Mouse (Mus musculus): Measurements from ENCODE around the gene Fabp3.
A peak's percentile ranks its signal among the peaks of the same experiment; 100 is the strongest.

Gene Fabp3

DNA sequence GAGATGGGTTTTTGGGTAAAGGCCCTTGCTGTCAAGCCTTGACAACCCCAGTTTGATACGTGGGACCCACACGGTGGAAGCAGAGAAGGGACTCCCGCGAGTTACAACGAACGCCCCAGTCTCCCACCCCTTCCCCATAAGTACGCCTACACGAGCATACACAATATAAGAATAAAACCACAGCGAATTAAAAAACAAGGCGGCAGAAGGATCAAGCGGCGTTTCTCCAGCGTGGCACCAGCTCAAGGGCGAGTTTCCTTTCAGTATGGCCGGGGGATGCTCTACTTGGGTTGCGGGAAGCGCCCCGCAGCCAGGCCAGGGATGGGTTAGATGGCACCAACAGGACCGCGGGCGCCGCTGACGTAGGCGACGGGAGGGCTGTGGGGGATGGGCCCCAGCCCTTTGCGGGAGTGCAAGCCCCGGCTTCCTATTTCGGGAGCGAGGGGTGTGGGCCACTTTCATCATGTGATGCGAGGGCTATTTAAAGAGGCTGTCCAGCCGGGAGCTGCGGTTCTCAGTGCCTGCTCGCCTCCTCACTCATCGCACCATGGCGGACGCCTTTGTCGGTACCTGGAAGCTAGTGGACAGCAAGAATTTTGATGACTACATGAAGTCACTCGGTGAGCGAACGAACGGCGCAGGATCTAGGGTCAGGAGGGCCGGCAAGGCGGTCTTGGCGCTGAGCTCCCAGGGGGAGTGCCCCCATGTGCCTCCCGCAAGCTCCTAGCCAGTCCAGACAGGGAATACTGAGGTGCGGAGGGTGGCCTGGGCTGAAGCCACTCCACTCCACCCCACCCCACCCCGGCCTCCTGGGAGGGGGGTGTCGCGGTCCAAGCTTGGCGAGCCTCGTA lies at the start of gene Fabp3, which contains the start of gene Gm10570:
Gene Fabp3 (plus strand): TSS at position 365 of the 851 bp plus-strand sequence.
Gene Gm10570 (minus strand): TSS at position 444 of the 851 bp plus-strand sequence.
- DNase-seq (ENCODE audit: low spot score in 2 of 2), result peak; percentile 71 to 74

DNA sequence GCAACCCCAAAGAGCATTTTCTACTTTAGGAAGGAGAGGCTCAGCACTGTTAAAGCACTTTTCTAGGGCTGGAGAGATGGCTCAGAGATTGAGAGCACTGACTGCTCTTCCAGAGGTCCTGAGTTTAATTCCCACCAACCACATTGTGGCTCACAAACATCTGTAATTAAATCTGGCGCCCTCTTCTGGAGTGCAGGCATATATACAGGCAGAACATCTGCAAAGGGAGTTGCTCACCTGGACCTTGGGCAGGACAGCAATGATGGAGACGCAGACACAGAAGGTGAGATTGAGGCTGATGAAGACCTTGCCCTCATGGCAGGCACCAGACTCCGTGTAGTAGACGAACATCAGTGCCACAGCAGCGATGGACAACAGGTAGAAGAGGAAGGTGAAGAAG lies 48.0 kb upstream of the Fabp3 start:
- no peak for DNase-seq (ENCODE audit: low spot score in 2 of 2)

GRCm38 (mm10) chr4:130264131-130264530 lies 44.3 kb upstream of the Fabp3 start:
- DNase-seq (ENCODE audit: low spot score in 2 of 2), result no peak

DNA sequence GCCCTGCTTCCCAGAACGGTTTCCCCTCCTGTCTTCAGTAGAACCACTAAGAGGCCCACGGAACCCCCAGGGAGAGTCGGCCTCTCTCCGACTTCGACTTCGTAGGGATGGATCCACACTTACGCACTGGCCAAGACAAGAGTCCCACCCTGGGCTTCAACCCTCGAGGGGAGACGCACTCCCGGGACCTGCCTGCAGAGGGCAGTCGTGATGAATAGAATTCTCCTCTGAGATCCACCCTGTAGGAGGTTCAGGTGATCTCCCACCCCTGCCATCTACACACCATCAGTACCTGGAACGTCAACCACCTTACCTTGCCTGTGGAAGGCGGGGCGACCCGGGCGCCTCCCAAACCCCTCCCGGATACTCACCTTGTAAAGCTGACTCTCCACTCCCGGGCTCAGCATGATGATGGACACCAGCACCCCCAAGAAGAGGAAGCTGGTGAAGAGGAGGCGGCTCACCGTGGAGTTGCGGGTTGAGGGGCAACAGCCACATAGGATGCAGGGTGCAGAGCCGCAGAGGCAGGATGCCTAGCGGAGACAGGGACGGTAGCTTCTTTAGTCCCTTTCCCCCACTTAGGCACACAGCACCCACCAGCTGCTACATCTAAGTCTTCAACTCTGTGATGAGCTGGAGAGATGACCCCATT lies 43.6 kb upstream of the Fabp3 start:
- DNase-seq (ENCODE audit: low spot score in 2 of 2), result peak; percentile 26 to 36

- no peak for DNase-seq (ENCODE audit: low spot score in 2 of 2)
Observed at GRCm38 (mm10) chr4:130266601-130267000, 41.8 kb upstream of the Fabp3 start.

- no peak for DNase-seq (ENCODE audit: low spot score in 2 of 2)
Observed at GRCm38 (mm10) chr4:130267069-130267468, 41.3 kb upstream of the Fabp3 start.

- no peak for DNase-seq (ENCODE audit: low spot score in 2 of 2)
Observed at GRCm38 (mm10) chr4:130268736-130269135, 39.7 kb upstream of the Fabp3 start.

- DNase-seq (ENCODE audit: low spot score in 2 of 2), result peak; percentile 48 to 57
Observed at GRCm38 (mm10) chr4:130270089-130270488, 38.3 kb upstream of the Fabp3 start.

- DNase-seq (ENCODE audit: low spot score in 2 of 2), result no peak
Observed at GRCm38 (mm10) chr4:130270611-130271347, 37.6 kb upstream of the Fabp3 start.

GRCm38 (mm10) chr4:130273698-130274345 lies 34.6 kb upstream of the Fabp3 start:
- no peak for DNase-seq (ENCODE audit: low spot score in 2 of 2)

DNA sequence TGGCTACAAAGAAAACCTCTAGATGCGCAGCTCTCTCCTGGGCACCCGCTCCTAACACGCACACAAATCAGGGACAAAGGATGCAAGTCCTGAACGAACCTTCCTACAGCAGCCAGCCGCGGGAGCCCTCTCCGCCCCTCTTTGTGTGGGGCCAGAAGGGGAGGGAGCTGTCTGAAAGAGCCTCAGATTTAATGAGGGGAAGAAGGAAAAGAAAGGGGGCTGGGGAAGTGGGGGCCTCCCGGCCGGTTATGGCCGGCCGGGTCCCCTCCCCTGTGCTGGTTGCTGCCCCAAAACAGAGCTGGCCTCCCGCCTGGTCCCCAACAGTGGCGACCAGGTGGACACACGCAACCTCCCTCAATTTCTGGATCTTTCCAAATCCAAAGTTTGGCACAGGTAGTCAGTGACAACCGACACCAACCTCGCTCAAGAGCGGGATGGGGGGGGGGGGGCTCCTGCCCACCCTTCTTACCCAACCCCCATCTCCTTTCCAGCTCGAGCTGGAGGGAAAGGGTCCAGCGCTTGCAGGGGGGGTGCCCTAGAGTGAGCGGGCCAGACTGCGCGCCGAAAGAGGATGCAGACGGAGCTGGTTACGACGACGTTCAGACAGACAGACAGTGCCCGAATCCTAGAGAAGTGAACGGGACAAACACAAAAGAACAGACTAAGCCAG lies 33.9 kb upstream of the Fabp3 start:
- peak in 1 of 2 experiments; percentile 27 for DNase-seq (ENCODE audit: low spot score in 2 of 2)

DNA sequence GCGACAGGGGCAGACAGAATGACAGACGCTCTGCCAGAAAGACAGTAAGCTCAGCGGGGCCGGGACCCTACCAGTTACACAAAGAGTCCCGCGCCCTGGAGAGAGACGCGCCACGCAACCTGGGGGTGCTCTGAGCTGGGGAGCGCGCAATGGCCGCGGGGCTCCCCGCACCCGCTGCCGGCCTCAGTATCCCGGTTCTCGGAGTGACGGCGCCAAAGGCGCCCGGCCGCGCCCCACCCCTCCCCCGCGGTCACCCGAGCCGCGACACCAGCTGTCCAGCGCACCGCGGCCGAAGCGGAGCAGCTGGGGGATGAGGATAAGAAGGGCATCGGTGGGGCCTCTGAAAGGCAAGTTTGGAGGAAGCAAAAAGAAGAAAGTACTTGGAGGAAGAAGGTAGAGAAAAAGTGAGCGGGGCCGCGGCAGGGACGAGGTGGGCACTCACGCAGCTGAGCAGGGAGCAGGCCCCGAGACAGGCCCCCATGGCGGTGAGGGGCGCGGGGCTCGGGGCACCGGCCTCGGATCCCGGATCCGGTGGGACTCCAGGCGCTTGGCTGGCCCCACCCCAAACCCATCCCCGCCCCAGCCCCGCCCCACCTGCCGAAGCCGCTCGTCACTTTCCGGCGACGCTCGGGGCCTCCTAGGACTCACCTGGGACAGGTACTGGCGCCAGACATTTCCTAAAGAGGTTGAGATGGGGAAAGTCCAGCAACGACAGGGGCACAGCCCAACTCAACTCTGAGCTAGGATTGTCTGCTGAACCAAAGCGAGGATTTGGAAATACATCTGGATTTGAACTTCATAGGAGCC lies 33.2 kb upstream of the Fabp3 start:
- no peak for DNase-seq (ENCODE audit: low spot score in 2 of 2)

DNA sequence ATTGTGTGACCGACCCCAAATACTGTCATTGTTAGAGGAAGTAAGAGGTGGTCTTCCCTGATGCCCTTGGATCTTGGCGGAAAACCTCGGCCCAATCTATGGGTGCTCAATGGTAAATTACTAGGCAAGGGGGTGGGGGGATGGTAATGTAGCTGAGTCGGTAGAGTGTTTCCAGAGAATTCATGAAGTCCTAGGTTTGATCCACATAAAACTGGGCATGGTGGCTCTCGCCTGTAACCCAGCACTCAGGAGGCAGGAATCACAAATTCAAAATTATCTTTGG lies 32.6 kb upstream of the Fabp3 start:
- no peak for DNase-seq (ENCODE audit: low spot score in 2 of 2)

DNA sequence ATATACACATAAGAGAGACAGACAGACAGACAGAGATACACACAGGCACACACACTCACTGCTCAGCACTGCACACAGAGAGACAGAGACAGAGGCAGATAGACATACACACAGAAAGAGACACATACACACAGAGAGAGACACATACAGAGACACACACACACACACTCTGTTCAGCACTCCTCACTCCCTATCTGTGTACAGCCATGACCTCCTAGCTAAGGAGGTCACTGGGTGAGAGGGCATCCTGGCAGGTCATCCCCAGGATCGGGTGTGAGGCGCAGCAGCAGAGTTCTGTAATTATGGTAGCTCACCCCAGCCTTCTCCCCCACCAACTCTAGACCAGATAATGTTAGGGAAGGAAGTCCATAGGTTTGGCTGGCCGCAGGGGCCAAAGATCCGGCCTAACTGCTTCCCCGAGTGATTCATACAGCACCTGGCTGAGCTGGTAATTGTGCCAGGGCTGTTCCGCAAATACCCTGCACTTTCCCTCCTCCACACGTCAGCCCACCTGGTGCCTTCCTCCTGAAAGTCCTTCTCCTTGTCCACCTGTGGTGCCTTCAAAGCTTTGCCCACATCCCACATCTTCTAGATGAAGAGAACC lies 31.7 kb upstream of the Fabp3 start:
- no peak for DNase-seq (ENCODE audit: low spot score in 2 of 2)

- DNase-seq (ENCODE audit: low spot score in 2 of 2), result no peak
Observed at GRCm38 (mm10) chr4:130279105-130279504, 29.3 kb upstream of the Fabp3 start, which contains the start of gene Serinc2. TSS of gene Serinc2 (minus strand) at chr4:130279205.

GRCm38 (mm10) chr4:130282856-130283255 lies 25.5 kb upstream of the Fabp3 start:
- DNase-seq (ENCODE audit: low spot score in 2 of 2), result no peak

DNA sequence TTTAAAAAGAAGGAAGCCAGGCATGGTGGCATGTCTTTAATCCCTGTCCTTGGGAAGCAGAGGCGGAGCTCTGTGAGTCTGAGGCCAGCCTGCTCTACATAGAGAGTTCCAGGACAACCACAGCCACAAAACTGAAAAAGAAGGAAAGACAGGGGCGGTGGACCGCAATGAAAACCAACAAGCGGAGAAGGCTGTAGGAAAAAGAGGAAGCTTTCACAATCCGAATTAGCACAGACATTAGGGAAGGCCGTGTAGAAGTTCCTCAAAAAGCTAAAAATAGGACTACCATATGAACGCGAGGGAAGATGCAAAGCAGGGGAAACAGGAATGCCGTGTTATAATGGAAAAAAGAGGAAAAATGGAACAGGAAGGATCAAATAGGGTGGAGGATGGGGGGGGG lies 24.6 kb upstream of the Fabp3 start:
- DNase-seq (ENCODE audit: low spot score in 2 of 2), result no peak

- no peak for DNase-seq (ENCODE audit: low spot score in 2 of 2)
Observed at GRCm38 (mm10) chr4:130286531-130286930, 21.9 kb upstream of the Fabp3 start.

DNA sequence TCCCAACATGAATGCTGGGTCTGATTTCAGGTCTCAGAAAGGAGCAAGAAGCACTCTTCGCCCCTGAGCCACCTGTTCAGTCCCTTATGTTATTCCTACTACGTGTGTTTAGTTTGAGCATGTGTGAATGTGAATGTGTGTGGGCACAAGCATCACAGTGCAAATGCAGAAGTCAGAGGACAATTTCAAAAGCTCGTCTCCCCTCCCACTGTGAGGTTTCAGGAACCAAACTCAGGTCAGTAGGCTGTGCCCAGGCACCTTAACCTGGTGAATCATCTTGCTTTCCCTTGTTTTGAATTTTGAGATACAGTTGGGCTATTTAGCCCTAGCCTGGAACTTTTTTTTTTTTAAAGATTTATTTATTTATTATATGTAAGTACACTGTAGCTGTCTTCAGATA lies 18.6 kb upstream of the Fabp3 start:
- no peak for DNase-seq (ENCODE audit: low spot score in 2 of 2)

GRCm38 (mm10) chr4:130292271-130292670 lies 16.1 kb upstream of the Fabp3 start:
- DNase-seq (ENCODE audit: low spot score in 2 of 2), result peak in 1 of 2 experiments; percentile 54
